Mouse (Mus musculus) liver (tissue): Measurements from ENCODE around the gene Cyp2u1.

Experiments used
- DNase-seq: peaks from one replicate; pipeline ENCODE4 v3.0.0-alpha.2; 2020; ENCODE audit warnings: mixed read lengths

Cyp2u1 gene

DNA sequence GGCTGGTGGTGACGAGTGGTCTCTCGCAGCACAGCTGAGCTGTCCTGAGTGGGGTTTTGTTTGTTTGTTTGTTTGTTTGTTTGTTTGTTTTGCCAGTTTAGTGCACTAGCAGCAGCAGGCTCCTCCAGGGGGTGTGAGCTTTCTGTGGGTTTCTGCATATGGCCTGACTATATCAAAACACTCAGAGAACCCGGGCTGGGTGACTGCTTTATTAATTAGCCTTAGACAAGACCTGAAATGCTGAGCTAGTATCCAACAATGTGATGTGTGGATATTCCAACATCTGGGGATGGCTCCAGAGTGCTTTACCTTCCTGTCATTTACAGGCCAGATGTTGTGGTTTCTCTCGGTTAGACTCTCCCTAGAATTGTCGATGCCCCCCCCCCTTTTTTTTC lies 290 bp upstream of the Cyp2u1 start:
- no peak for DNase-seq

DNA sequence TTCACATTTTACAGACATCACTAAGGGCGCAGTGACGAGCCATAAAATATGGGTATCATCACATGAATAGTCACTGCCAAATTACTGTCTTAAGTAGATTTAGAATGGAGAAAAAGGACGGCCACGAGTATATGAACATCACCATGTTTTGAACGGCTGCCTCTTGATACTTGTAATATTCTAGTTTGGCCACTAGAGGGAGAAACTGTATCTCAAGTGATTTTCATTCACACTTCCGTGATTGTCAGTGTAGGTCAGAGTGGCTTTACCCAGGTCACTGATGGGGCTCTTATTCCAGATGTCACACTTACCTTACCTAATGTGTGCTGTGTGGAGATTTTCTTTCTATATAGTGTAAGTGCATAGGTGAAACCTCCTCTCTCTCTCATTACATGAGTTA lies 3.1 kb downstream of the Cyp2u1 start:
- DNase-seq = no peak

DNA sequence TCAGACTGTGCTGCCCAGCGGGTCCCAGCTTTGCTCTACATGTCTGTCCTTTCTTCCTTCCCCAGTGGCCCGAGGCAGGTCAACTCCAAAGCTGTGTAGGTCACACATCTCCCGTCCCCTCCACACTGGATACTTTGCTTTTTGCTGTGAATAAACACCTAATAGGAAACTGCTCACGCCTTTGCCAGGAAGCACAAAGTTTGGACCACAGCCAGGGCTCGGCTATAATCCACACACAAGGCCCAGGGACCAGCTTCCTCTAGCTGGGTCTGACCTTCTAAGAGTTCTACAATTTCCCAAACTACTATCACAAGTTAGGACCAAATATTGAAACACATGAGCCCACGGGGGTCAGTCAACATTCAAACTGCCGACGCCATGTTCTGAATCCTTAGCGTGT lies 3.9 kb downstream of the Cyp2u1 start:
- no peak for DNase-seq

DNA sequence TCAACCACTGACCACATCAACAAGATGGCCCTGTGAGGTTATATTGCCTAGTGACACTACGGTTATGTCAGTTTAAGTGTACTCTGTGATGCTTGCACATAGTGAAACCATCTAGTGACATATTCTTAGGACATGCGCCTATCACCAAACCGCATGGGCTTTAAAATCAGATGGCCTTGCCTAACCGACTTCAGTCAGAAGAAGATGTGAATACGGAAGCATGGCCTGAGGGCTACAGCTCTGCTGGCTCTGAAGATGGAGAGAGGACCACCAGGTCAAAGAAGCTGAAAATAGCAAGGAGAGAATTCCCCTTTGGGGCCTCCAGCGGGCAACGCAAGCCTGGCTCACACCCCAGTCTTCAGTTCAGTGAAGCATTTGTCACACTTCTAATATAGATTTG lies 6.1 kb downstream of the Cyp2u1 start:
- DNase-seq = no peak

DNA sequence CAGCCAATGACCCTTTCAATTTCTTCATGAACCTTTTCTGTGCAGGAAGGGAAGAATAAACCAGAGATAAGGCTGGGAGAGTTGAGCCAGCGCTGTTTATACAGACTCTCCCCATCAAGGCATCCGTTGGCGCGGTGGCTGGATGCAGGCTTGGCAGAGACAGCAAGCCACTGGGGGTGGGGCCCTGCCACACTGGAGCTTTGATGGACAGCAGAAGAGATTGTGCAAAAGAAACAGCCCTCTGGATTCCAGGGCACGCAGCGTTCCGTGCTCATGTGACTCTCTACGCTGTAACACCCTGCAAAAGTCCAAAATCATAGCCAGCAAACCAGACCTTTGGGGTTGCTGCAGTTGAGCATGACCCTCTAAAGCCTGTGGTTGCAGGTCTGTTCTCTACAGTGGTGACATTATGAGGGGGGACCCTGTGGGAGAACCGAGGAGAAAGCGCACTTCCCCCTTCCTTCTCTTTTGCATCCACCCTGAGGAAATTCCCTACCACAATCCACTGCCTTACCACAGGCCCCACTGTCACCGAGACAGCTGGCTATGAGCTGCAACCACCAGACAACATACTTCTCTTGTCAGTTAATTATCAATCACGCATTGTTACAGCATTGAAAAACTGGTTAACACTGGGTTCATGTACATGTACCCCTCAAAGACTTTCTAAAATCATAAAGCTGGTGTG lies 7.4 kb downstream of the Cyp2u1 start:
- no peak for DNase-seq

DNA sequence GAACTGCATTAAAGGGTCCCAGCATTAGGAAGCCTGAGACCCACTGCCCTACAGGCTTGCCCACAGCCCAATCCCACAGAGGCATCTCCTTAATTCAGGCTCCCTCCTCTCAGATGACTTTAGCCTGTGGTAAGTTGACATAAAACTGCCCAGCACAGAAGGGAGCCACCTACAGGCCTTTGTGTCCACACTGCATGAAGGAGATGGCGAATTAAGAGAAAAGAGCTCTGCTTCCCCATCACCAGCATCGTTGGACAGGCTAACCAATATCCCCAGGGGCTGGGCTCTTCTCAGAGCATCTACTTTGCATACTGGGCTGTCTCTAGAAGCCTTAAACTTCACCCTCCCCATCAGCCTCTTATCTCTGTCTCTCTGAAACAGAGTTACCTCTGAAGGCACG lies 8.5 kb downstream of the Cyp2u1 start:
- no peak for DNase-seq

DNA sequence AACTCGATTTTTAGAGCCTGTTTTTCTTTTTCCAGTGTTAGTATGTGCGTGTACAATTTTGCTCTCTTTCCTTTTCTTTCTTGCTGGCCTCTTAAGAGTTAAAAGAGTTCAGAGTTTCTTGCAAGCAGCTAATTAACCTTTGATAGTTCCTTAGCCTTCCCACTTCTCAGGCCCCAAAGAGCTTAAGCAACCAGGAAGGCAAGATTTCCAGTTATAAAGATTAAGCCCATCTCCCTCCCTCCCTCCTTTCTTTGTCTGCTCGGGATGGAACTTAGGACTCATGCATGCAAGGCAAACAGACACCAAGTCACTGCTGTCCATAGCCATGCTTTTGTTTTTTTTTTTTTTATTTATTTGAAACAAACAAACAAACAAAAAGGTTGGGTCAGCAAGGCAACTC lies 10.1 kb downstream of the Cyp2u1 start:
- no peak for DNase-seq

DNA sequence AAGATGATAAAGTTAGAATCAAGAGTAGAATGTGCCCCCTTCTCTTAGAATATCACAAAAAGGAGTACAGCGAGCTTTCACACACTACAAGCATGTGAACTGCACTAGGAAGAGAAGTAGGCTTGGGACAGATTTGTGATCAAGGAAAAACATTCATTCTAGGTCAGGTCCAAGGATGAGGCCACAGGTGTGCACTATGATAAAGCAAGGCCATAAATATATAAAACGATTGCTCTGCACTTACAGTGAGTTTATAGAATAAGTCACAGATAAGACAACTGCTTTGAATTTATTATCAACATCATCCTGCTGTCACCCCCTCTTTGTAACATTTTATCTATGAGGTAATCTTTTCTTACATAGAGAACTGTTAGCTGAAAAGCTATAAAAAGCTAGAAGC lies 10.7 kb downstream of the Cyp2u1 start:
- no peak for DNase-seq

DNA sequence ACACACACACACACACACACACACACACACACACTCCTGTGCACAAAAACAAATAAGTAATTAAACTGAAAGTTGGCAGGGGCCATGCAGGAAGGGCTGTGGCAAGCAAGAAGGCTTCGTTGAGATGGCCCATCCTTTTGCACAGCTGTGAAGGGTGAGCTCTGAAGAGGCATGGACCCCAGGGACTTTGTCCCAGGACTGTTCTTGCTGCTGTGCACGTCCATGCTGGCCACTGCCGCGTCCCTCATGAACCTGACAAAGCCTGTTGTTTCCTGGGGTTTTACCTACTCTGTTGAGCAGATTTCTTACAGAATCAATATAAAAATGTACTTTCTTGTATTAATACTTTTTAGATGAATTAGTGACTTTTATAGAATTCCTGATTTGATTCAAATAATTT lies 11.1 kb downstream of the Cyp2u1 start:
- no peak for DNase-seq

DNA sequence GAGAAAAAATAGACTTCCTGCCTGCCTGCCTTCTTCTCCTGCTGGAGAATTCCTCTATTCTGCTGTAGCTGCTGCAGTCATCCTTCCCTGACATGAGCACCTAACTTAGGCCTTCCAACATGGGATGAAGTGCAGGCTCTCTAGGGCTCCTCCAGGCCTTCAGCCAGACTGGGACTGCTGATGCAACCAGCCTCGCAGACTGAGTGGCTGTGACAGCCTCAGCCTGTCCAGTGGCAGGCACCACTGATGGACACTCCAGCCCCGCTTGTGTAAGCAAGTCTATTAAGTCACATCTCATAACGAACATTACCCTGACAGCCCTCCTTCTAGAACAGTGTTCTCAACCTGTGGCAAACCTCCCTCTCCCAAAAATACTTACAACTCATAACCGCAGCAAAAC lies 28.9 kb downstream of the Cyp2u1 start:
- DNase-seq = no peak

DNA sequence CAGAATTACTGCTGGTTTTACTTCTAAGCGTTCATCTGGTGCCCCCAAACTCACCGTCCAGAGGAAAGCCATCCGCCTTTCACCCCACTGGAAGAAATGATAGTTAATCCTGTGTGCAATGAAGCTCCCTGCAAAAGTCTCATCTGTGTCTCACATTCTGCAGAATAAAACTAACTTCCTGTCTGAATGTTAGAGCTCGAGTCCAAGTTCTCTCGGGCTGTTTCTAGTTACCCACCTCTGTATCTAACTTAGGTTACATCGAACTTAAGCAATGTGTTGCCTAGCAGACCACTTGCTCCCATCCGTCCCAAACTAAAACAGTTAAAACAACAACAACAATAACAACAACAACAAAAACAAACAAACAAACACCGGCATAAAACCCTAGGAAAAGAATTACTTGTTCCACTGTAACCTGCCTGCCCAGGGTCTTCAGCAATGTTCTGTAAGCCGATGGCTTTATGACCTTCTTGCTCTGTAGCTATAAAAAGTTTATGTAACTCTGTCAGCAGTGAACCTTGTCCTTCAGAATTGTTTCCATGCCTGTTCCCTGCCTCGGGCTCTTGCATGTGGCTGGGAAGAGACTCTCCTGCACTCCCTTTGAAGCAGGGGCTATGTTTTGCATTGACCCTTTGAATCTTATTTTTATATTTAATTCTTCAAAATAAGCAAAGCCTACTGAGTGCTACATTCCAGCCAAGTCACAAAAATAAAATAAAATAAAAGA lies 30.5 kb downstream of the Cyp2u1 start:
- no peak for DNase-seq

DNA sequence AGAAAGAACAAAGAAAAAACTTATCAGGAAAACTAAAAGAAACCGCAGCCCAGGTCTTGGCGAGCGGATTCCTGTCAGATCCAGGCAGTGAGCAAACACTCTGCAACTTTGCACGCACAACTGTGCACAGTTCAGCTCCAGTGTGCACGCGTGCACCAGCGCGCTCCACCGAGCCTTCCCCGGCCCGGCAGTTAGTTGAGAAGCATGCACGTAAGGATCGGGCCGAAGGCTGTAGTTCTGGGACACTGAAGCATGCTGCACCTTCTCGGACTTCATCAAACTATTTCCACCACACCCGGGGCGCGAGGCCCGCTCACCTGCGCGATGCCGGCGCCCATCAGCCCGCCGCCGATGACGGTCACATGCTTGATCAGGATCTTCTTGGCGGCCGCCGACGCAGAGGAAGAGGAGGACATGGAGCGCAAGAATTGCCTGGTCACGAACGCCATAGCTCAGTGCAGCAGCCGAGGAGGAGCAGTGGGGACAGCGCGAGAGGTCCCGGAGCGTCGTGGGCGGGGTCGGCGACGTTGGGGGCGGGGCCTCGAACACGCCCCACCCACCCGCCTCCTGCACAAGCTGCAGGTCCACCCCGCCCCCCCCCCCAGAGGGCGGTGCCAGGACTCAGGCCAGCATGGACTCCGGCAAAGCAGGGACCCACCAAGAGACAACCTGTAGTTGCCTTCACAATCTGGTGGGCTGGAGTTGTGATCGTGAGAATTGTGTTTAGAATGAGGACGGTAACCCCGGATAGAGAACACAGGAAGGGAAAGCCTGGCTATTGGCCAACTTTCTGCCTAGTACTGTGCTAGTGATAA lies 31.3 kb downstream of the Cyp2u1 start, which contains the start of gene Hadh:
Gene Hadh, minus strand, starts transcription at position 543 of the 815 bp plus-strand sequence.
- DNase-seq = peak; percentile 89

DNA sequence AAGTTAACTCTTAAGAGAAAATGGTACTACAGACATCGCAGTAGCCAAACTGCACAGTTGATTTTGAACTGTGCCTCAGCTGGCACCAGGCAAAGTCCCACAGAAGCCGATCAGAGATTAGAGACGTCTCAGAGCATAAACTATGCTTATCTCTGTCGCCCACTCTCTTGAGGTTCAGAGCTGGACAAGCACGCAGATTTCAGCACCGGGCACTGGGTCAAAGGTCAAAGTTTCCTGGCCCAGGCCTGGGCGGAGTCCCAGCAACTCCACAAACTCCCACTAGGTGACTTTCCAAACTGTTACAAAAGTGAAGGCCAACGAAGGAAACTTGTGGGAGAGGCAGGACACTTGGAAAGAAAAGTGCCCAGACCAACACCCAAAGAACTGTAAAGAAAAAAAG lies 31.9 kb downstream of the Cyp2u1 start:
- DNase-seq = peak; percentile 67

DNA sequence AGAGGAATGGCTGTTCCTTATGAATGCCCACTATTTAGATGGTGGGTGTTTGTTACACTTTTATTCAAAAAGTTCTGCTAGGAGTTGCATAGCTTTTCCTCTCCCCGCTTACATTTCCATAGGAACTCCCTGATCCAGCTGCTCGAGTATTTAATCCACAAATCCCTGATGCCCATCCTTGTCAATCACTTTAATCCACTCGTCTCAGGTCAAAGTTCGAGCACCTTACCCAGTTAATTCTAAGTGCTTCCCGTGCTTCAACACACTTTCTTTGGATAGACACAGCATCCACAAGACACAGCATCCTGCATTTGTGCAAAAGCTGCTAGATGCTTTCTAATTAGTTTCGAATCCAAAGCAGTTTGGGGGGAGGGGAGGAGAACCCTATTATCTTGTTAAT lies 32.6 kb downstream of the Cyp2u1 start:
- no peak for DNase-seq

DNA sequence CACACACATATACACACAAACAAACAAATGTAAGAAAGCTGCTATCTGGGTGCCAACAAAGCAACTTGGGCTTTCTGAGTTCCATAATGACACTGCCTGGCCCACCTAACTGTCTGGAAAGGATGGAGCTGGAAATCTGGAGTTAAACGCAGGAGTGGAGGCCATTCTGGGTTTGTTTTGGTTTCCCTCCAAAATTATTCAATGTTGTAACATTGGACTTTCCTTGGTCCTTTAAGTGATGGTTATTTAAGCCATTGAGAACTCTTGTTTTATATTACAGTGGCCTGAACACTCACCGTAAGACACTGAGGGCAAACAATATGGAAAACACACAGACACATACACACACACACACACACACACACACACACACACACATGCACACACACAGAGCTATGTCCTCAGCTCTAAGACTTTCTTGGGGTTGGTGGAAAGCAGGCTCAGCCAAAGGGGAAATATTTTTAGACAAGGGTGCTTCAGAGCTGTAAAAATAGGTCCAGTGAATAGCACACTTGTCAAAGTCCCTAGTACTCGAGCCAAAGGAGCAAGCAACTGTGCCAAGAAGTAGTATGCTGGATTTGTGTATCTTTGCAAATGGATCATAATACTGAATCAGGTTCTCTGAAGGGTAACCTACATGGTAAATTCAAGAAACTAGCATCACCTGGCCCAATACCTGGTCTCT lies 36.5 kb downstream of the Cyp2u1 start:
- DNase-seq = no peak

DNA sequence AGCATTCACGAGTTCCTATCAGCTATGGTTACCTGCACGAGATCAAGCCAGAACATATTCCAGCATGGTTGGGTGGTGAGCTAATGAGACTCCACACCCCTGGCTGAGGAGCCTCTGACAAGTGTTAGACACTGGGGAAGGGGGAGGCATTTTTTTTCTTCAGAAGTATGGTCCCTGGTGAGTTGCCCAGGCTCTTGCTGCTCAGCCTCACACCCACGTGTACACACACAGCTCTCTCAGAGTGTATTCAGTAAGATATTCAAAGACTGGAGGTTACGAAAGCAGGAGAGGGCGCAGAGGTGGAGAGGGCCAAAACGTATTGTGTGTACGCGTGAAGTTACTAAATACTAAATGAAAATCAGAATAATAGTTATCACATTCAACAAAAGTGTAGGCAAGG lies 37.5 kb downstream of the Cyp2u1 start:
- no peak for DNase-seq

DNA sequence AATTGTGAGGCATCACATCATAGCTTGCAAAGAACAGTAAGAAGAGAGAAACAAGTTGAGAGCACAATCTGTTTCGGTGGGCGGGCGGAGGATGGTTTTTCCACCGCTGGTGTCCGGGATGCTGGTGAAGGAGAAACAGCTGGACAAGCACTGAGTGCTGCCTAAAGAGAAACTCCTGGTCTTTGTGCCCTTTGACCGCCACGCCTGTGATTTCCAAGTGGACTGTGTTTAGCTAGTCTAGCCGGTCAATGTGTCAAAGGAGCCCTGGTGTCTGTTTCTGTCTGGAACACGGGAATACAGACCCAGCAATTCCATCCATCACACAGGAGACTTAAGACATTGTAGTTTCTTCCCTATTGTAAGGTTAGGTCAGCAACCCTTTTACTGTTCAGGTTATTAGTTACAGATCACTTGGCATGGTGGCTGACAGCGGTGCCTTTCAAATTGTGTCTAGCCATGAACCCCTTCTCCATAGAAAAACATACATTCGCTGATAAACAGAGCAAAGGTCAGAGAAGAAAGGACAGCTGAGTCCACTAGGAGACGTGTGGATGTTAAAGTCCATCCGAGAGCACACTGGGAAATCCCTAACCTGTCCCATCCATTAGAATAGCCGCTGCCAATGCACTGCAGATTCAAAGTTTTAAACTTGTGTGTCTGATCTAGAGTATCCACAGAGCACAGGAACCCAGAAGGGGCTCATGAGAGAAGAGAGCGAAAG lies 39.1 kb downstream of the Cyp2u1 start:
- peak; percentile 17 for DNase-seq

DNA sequence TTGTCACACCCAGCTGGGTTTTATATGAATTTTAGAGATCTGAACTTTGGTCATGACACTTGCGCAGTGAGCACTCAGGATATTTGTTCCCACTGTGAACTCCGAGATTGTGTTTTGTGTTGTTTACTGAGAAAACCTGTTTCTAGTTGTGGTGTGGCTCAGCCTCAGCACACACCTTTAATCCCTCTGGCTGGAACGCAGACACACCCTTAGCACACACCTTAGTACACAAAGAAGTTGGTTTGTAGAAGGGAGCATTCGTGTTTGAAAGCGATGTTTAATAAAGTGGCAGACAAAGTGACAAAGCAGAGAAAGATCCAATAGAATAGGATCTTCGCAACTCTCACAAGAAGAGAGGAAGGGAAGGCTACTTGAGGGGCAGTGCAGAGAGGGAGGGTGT lies 42.6 kb downstream of the Cyp2u1 start:
- no peak for DNase-seq

DNA sequence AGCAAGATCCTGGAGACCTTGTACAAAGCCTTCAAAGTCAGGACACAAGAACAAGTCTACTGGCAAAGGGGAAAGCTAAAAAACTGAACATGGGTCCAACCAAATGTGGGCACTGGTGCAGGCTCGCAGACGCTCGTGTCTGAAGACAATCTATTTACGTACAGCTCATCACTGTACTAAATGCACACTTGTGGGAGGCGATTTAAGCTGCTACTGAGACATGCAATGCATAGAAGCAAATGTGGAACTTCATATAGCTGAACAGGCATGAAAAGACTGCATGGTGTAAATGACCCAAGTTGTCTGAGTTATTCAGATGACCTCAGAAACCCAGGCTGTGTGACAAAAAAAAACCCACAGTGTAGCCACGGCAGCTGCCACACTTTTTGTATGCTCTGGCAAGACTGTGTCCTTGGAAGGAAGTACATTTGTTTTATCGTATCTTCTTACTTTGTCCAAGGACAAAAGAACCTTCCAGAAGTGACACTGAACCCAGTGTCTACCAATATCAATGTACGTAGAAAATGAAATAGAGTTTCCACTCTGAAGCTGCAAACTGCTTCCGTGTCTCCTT lies 43.5 kb downstream of the Cyp2u1 start:
- DNase-seq = no peak

DNA sequence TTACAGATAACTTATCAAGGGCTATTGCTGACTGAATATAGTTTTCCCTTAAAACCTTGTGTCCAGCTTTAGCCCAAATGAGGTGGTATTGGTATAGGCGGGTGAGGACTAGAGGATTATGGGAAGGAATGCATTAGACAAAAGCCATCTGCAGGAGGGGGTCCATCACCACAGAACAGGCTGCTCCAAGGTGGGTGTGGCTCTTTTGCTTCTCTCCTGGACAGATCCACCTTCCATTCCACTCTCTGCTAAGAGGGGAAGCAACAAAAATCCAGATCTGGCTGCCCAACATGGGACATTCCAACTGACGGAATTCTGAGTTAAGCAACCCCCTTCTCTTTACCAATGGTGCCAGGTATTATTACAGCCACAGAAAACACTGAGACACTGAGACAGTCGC lies 44.1 kb downstream of the Cyp2u1 start:
- no peak for DNase-seq

DNA sequence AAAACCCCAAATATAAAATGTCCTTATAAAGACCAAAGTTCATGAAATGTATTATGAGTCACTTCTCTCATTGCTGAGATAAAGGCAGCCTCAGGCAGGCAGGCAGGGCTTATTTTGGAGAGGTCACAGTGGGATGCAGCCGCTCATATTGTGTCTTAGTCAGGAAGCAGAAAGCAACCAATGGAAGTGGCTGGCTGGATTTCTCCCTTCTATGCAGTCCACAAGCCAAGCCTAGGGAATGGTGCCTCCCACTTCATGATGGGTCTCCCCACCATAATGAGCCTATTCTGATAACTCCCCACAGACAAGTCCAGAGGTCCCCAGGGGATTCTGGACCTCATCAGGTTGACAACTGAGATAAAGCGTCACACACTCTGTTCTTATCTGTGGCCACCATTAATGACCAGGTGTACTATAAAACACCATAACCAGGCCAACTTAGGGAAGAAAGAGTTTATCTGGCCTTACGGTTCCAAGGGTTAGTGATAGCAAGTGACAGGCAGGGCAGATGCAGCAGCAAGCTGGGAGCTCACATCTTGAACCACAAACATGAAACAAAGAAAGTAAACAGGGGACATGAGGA lies 47.5 kb downstream of the Cyp2u1 start:
- DNase-seq = no peak

DNA sequence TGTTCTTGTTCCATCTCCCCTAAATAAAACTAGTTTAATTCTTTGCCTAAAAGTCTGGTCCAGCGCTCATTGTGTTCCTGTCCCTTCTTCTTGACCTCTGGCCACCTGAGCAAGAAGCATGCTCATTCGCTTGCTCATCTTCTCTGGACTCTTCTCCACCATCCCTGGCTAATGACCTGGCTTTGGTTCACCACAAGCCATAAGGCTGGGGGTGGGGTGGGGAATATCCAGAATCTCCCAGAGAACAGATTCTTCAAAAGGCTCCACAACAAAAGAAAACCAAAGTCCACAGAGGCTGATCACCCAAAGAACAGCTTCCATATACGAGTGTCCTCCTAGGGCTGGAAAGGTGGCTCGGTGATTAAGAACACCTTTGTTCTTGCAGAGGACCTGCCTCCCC lies 48.0 kb downstream of the Cyp2u1 start:
- DNase-seq = no peak
